Mouse (Mus musculus) telencephalon, adult 2 months (tissue): Measurements from ENCODE around the gene Cenpu.
"Not testable (repeated sequence)": the region's sequence is repeated elsewhere in the genome, so short reads cannot be mapped to it uniquely, and the experiment has no call there.

Experiments used
- DNase-seq: peaks from one replicate; pipeline ENCODE4 v3.0.0-alpha.2; 2011; ENCODE audit warnings: low read depth, low spot score

Gene Cenpu

GRCm38 (mm10) chr8:46550058-46550457, 1.8 kb upstream of the Cenpu start:
- DNase-seq = no peak

GRCm38 (mm10) chr8:46551029-46551428, 799 bp upstream of the Cenpu start:
- DNase-seq = no peak

GRCm38 (mm10) chr8:46552441-46552765, 575 bp downstream of the Cenpu start:
- DNase-seq = no peak

- DNase-seq = no peak
Measured at GRCm38 (mm10) chr8:46559428-46559827, 7.6 kb downstream of the Cenpu start.

DNA sequence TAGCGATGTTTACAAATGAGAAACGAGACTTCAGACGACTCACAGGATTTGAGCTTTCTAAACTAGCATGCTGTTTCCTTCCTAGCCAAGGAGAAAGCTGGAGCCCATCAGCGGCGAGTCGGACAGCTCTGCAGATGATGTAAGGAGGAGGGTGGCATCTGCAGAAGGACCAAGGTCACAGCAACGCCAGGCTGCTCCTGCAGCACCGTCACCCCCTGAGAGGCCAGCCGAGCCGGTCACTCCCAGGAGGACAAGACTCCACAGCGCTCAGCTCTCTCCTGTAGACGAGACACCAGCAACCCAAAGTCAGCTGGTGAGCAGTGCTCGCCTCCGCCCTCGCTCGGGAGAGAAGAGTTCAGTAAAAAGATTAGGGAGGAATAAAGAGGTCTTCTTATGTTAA, 10.5 kb downstream of the Cenpu start:
- no peak for DNase-seq

DNA sequence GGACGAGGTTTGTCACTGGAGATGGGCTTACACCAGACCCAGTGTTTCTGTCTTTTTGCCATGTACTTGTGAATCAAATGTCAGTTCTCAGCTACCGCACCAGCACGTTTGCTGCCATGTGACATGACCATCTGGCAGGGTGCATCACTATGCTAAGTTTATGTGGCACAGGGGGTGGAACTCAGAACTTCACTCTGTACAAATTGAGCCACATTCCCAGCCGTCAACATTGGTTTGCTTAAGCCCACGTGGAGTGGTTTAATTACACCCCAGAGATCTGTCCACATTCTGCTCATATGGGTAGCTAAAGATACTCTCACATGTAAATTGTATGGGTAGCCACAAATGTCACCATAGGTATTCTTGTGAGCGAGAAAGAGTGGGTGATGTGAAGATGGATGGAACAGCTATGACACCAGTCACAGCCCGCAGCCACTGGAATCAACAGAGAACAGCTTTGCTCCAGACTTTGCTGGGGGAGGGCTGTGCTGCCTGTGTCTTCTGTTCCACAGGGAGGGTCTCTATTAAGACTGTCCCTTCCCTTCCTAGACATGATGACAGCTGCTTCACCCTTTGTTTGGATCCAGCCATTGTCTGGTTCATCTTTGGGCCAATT, 15.2 kb downstream of the Cenpu start:
- peak; percentile 86 for DNase-seq

DNA sequence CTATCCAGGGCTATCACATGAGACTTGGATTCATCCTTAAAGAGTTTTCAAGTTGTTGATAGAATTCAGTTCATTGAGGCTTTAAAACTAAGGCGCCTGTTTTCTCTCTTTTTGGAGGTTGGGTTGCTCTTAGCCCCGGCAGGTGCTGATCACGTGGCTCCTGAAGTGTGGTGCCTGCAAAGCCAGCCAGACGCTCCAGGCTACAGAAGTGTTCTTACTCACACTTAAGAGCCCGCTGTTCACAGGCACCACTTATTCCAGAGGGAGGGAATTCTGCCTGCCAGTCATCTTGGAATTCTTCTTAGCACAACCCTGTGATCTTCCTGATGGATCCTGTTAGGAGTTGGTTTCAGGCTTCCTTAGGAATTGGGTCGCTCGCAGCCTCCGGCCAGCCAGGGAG, 16.1 kb downstream of the Cenpu start:
- DNase-seq = no peak

DNA sequence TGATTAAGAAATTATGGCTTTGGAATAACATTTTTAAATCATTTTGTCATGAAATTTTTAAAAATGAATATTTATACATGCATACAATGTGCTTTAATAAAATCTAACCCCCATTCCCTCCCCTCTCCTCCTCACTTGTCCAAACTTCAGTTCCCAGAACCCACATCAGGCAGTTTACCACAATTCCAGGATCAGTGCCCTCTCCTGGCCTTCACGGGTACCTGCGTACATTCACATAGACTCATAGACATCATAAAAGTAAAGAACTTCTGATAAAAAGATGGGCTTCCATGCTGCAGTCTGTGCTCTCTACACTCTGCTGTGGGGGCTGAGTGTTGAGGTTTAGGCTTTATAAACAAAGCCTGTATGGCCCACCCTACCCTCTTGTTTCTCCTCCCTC, 17.1 kb downstream of the Cenpu start:
- DNase-seq = no peak

DNA sequence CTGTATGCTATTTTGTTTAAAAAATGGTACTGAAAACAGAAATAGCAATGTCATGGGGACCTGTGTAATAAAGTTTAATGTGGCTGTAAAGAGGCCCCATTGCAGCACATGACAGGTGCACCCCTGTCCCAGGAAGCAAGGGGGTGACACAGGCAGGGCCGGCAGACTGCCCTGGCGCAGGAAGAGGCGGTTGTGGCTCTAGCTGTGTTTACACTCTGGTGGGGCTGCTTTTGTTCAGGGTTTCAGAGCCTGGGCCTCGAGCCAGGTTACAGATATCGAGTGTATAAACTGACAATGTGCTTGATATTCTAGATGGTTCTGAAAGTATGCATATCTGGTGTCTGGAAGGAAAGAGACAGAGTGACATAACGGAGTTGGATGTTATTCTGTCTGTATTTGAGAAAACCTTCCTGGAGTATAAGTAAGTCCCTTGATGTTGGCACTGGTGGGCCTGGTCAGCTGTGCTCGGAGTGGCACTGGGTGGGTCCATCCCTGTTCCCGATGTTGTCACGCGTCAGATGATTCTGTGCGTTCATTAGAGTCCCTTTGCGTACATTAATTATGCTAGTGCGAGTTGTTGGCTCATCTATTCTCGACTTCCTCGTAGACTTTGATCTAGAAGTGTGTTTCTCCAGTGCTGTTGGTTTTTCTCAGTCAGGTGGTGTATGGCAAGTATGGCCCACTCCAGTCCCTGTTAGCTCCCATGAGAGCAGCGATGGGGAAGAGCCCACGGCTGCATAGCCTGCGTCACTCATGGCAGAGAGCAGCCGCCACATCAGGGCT, 18.0 kb downstream of the Cenpu start:
- no peak for DNase-seq

DNA sequence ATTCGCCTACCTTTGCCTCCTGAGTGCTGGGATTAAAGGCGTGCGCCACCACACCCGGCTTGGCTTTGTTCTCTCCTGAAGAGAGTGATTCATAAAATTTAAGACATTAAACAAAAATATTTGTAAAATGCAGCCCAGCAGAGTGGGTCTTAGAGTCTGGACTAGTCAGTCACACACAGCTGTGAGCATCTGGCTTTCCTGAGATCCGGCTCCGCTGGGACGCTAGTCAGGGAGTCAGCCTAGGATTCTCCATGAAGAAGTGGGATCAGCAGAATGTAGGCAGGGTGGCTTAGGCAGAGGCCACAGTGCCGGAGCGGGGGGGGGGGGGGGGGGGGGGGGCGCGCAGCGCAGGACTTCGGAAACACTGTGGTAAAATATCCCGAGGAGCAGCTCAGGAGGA, 18.8 kb downstream of the Cenpu start:
- DNase-seq = no peak

GRCm38 (mm10) chr8:46573446-46573845, 21.6 kb downstream of the Cenpu start:
- DNase-seq = no peak

DNA sequence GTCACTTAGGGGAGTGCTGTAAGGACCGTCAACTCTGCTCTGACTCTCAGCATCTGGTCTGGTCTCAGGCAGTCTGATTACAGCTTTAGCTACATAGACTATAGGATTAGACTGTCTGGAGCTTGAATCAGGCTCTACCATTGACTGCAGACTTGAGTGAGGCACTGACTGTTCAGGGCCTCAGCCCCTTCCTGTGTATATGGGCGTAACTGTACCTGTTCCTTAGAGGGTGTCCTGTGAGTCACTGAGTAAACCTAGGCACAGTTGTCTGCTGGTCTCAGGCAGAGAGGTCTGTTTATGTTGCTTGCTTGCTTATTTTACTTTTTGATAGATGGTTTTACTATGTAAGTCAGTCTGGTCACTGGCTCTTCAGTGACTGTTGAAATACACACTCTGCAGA, 22.1 kb downstream of the Cenpu start:
- DNase-seq = no peak

- DNase-seq = no peak
Measured at GRCm38 (mm10) chr8:46578794-46579193, 27.0 kb downstream of the Cenpu start.

DNA sequence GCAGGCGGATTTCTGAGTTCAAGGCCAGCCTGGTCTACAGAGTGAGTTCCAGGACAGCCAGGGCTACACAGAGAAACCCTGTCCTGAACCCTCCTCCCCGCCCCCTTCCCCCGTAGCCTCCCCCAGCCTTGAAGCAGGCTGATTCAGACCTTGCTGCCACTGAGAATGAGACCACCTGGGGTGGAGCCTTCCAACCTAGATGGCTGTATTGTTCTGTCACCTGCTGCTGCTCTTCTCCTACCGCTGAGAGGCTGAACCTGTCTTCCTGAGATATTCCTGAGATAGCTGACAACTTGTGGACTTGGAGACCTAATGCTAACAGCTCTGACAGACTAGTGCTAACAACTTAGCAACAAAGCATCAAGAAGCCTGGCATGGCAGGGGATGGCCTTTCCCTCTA, 32.5 kb downstream of the Cenpu start:
- DNase-seq = not testable (repeated sequence)

- DNase-seq = no peak
Measured at GRCm38 (mm10) chr8:46585576-46585975, 33.7 kb downstream of the Cenpu start.

GRCm38 (mm10) chr8:46587911-46588310, 36.1 kb downstream of the Cenpu start:
- no peak for DNase-seq

DNA sequence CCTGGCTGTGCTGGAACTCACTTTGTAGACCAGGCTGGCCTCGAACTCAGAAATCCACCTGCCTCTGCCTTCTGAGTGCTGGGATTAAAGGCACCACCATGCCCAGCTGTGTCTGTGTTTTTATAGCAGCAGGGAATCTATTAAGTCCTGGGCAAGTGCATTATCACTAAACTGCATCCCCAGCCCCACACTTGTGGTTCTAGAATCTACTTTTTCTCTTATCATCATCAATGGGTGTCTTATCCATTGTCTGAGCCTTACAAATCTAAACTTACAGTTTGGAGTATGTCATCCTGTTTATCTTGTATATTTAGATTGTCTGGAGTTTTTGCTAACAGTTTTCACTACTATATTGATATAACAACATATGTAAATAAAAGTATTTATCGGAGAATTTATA, 36.8 kb downstream of the Cenpu start:
- no peak for DNase-seq

DNA sequence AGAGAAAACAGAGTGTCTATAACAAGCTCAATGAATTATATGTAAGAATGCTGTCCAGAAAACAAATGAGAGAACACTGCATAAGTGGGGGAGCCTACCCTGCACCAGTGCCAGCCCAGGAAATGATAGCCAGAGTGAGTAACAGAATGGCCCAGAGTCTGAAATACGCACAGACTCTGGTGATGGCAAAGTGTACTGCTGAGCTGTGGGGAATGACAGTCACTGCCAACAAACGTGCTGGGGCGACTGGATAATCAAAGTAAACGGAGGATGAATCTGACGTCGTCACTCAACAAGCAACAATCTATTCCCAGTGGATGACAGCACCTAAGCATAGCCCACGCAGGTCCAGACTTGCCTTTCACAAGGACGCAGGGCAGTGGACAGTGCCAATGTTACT, 41.2 kb downstream of the Cenpu start:
- DNase-seq = no peak

- DNase-seq = no peak
Measured at GRCm38 (mm10) chr8:46593772-46594171, 41.9 kb downstream of the Cenpu start.

DNA sequence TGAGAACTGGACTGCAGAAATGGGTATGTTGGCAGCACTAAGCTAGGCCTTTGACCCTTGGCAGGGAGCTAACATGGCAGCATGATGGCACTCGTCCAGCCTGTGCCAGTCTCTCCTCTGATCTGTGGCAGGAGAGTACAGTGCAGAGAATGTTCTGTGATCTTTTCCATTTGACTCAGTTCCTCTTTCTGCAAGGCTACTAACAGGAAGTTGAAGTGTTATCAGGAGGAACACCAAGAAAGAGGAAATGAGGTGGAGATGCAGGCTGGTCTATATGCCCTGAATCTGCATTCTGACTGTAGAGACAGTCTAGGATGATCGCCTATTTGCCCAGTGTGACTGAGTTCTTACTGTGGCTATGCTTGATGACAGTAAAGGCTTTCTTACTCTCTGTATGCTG, 43.8 kb downstream of the Cenpu start:
- DNase-seq = no peak

GRCm38 (mm10) chr8:46596530-46596929, 44.7 kb downstream of the Cenpu start:
- no peak for DNase-seq

DNA sequence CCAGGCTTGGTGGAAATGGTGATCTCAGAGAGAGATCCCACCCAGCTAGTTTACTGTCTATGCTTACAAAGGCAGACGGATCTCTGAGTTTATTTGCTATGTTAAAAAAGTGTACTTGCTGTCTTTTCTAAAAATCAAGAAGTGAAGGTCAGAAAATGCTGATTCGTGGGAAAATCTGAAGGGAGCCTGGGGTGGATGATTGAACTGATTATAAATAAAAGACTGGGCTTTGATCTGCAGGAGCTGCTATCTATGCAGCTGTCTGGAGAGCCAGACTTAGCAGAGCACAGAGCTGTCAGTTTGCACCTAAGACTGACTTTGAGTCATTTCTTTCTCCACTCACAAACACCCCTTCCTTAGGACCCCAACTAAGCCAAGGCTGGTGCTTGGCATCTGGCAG, 45.6 kb downstream of the Cenpu start:
- no peak for DNase-seq

GRCm38 (mm10) chr8:46598114-46598513, 46.3 kb downstream of the Cenpu start:
- no peak for DNase-seq

DNA sequence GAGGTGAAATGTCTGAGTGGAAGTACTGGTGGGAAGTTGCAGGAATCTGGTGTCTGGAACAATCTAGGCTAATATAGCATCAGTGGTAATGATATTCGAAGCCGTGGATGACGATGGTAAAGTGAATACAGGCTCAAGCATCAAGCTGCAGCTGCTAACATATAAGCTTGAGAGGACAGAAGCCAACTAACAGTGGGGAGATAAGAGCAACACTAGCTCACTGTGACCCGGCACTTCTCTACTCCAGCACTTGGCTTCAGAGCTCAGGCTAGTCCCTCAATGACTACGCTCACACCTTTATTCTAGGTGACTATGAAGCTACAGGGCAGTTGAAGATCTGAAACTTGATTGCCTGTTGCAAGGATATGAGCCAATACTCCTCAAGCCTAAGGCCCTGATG, 46.9 kb downstream of the Cenpu start:
- DNase-seq = no peak
